Mouse (Mus musculus): ENCODE data around the gene Pik3r4. TPM values are rescaled to one million over a fixed set of nuclear protein-coding genes. Genes with fewer than 3 reads are reported as not detected.

The Pik3r4 gene
- total and polyA plus RNA-seq, 2 experiments from 2014 or later, result 10.2 to 45.3 TPM

- peaks cover 26% of the 10 kb centered on the region for H3K4me1 ChIP-seq (ENCODE audit: control insufficient read depth, insufficient read depth)
- H3K4me2 ChIP-seq (ENCODE audit: low read depth, low read length), result peak overlapping the region; percentile 17; the same call in 1 of the 2 replicates
- no peaks in the 10 kb centered on the region for H3K36me3 ChIP-seq (replicated peaks; ENCODE audit: control insufficient read depth, insufficient read depth, low read length)
- H3K27me3 ChIP-seq (ENCODE audit: control insufficient read depth, insufficient read depth, low read length), result no peaks in the 10 kb centered on the region
- DNase-seq (ENCODE audit: low spot score) (peak; percentile 74), ATAC-seq (ENCODE audit: insufficient read depth, low read depth) (peak; percentile 51)
- no peak for TF ChIP-seq CTCF (IDR thresholded peaks at IDR 0.05; ENCODE audit: low read depth)
- peak; percentile 64 for TF ChIP-seq EP300 (IDR thresholded peaks at IDR 0.05; ENCODE audit: low read depth)
- H3K4me3 ChIP-seq (ENCODE audit: low read depth, low read length), result no peak overlapping the region
- WGBS, result 6% methylated on average over 9 of the region's 9 CpGs
- H3K9me3 ChIP-seq (replicated peaks; ENCODE audit: control insufficient read depth, low read length), result no peaks in the 10 kb centered on the region
- H3K27ac ChIP-seq (ENCODE audit: low read depth), result peak overlapping the region; percentile 52
- no peak overlapping the region for H3K9ac ChIP-seq (replicated peaks; ENCODE audit: low read depth, low read length)
These were observed 55.1 kb downstream of the Pik3r4 start for GRCm38 (mm10) chr9:105697764-105698396.

DNA sequence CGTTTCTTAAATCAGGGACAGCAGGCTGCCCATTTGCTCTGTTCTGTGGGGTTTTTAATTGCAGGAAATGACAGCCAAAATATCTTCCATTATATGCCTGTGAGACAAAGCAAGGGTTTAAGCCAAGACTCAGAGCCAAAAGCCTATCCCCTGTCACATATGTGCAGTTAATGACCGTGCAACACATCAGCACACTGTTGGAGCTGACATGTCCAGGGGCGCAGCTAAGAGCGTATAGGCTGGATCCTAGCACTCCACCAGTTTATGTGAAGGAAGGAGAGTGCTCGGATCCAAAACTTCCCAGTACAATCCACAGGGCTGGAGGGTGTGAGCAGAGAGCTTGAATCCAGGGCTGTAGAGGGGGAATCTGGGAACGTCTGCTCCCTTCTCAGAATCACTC is 57.9 kb downstream of the Pik3r4 start:
- DNase-seq (ENCODE audit: low spot score) (no peak), ATAC-seq (ENCODE audit: insufficient read depth, low read depth) (no peak)
- no peaks in the 10 kb centered on the region for H3K27me3 ChIP-seq (ENCODE audit: control insufficient read depth, insufficient read depth, low read length)
- no peak overlapping the region for H3K4me2 ChIP-seq (ENCODE audit: low read depth, low read length)
- TF ChIP-seq CTCF (IDR thresholded peaks at IDR 0.05; ENCODE audit: low read depth) (no peak), EP300 (IDR thresholded peaks at IDR 0.05; ENCODE audit: low read depth) (no peak)
- H3K4me1 ChIP-seq (ENCODE audit: control insufficient read depth, insufficient read depth), result peaks cover 26% of the 10 kb centered on the region
- no peak overlapping the region for H3K4me3 ChIP-seq (ENCODE audit: low read depth, low read length)
- no peak overlapping the region for H3K27ac ChIP-seq (ENCODE audit: low read depth)
- H3K9ac ChIP-seq (replicated peaks; ENCODE audit: low read depth, low read length), result no peak overlapping the region
- 80% methylated on average over 6 of the region's 6 CpGs for WGBS
- no peaks in the 10 kb centered on the region for H3K9me3 ChIP-seq (replicated peaks; ENCODE audit: control insufficient read depth, low read length)
- H3K36me3 ChIP-seq (replicated peaks; ENCODE audit: control insufficient read depth, insufficient read depth, low read length), result no peaks in the 10 kb centered on the region

GRCm38 (mm10) chr9:105701966-105702365 is 59.2 kb downstream of the Pik3r4 start:
- DNase-seq (ENCODE audit: low spot score), result no peak
- TF ChIP-seq EP300 (IDR thresholded peaks at IDR 0.05; ENCODE audit: low read depth) (no peak), CTCF (IDR thresholded peaks at IDR 0.05; ENCODE audit: low read depth) (no peak)
- Histone ChIP-seq H3K9ac (replicated peaks; ENCODE audit: low read depth, low read length) (no peak overlapping the region), H3K27ac (ENCODE audit: low read depth) (no peak overlapping the region), H3K4me2 (ENCODE audit: low read depth, low read length) (no peak overlapping the region), H3K4me1 (ENCODE audit: control insufficient read depth, insufficient read depth) (peaks cover 23% of the 10 kb centered on the region), H3K36me3 (replicated peaks; ENCODE audit: control insufficient read depth, insufficient read depth, low read length) (no peaks in the 10 kb centered on the region), H3K4me3 (ENCODE audit: low read depth, low read length) (no peak overlapping the region), H3K9me3 (replicated peaks; ENCODE audit: control insufficient read depth, low read length) (no peaks in the 10 kb centered on the region), H3K27me3 (ENCODE audit: control insufficient read depth, insufficient read depth, low read length) (no peaks in the 10 kb centered on the region)
- 72% methylated on average over 9 of the region's 9 CpGs for WGBS
- no peak for ATAC-seq (ENCODE audit: insufficient read depth, low read depth)

GRCm38 (mm10) chr9:105704226-105704932 is 61.6 kb downstream of the Pik3r4 start:
- ATAC-seq (ENCODE audit: insufficient read depth, low read depth) (no peak), DNase-seq (ENCODE audit: low spot score) (no peak)
- H3K4me3 ChIP-seq (ENCODE audit: low read depth, low read length), result no peak overlapping the region
- no peak overlapping the region for H3K27ac ChIP-seq (ENCODE audit: low read depth)
- H3K9me3 ChIP-seq (replicated peaks; ENCODE audit: control insufficient read depth, low read length), result no peaks in the 10 kb centered on the region
- H3K9ac ChIP-seq (replicated peaks; ENCODE audit: low read depth, low read length), result no peak overlapping the region
- no peak overlapping the region for H3K4me2 ChIP-seq (ENCODE audit: low read depth, low read length)
- H3K27me3 ChIP-seq (ENCODE audit: control insufficient read depth, insufficient read depth, low read length), result no peaks in the 10 kb centered on the region
- no peaks in the 10 kb centered on the region for H3K36me3 ChIP-seq (replicated peaks; ENCODE audit: control insufficient read depth, insufficient read depth, low read length)
- TF ChIP-seq CTCF (IDR thresholded peaks at IDR 0.05; ENCODE audit: low read depth), result no peak
- no peak for TF ChIP-seq EP300 (IDR thresholded peaks at IDR 0.05; ENCODE audit: low read depth)
- 0 out of 2 replicates have a peak, but pooled peaks cover 3% of the 10 kb centered on the region for H3K4me1 ChIP-seq (ENCODE audit: control insufficient read depth, insufficient read depth)
- WGBS, result 86% methylated on average over 16 of the region's 16 CpGs

DNA sequence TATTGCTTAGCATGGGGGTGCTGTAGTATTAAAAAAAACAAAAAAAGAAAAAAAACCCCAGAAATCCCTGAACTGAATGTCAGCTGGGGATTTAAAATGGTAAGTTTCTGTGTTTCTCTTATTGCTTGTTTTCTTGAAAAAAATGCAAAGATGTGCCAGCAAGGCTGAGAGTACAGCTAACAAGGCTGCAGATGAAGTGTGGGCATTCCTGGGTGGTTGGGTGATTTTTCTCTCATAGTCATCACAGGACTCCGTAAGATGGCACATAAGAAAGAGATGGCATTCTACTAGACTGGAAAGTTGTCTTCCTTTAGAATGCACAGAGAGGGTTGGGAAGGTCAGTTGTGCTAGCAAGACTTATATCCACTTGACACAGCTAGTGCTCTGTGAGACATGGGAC is 62.2 kb downstream of the Pik3r4 start:
- H3K9ac ChIP-seq (replicated peaks; ENCODE audit: low read depth, low read length), result no peak overlapping the region
- no peaks in the 10 kb centered on the region for H3K9me3 ChIP-seq (replicated peaks; ENCODE audit: control insufficient read depth, low read length)
- WGBS, result 88% methylated on average over 1 of the region's 1 CpGs
- 0 out of 2 replicates have a peak, but pooled peaks cover 3% of the 10 kb centered on the region for H3K4me1 ChIP-seq (ENCODE audit: control insufficient read depth, insufficient read depth)
- TF ChIP-seq CTCF (IDR thresholded peaks at IDR 0.05; ENCODE audit: low read depth) (no peak), EP300 (IDR thresholded peaks at IDR 0.05; ENCODE audit: low read depth) (no peak)
- ATAC-seq (ENCODE audit: insufficient read depth, low read depth) (no peak), DNase-seq (ENCODE audit: low spot score) (no peak)
- no peaks in the 10 kb centered on the region for H3K36me3 ChIP-seq (replicated peaks; ENCODE audit: control insufficient read depth, insufficient read depth, low read length)
- H3K27ac ChIP-seq (ENCODE audit: low read depth), result no peak overlapping the region
- no peak overlapping the region for H3K4me2 ChIP-seq (ENCODE audit: low read depth, low read length)
- H3K4me3 ChIP-seq (ENCODE audit: low read depth, low read length), result no peak overlapping the region
- H3K27me3 ChIP-seq (ENCODE audit: control insufficient read depth, insufficient read depth, low read length), result no peaks in the 10 kb centered on the region

Measured in heart, postnatal 0 days (tissue).